Mouse (Mus musculus): ENCODE measurements around the gene Kdm5c.

DNA sequence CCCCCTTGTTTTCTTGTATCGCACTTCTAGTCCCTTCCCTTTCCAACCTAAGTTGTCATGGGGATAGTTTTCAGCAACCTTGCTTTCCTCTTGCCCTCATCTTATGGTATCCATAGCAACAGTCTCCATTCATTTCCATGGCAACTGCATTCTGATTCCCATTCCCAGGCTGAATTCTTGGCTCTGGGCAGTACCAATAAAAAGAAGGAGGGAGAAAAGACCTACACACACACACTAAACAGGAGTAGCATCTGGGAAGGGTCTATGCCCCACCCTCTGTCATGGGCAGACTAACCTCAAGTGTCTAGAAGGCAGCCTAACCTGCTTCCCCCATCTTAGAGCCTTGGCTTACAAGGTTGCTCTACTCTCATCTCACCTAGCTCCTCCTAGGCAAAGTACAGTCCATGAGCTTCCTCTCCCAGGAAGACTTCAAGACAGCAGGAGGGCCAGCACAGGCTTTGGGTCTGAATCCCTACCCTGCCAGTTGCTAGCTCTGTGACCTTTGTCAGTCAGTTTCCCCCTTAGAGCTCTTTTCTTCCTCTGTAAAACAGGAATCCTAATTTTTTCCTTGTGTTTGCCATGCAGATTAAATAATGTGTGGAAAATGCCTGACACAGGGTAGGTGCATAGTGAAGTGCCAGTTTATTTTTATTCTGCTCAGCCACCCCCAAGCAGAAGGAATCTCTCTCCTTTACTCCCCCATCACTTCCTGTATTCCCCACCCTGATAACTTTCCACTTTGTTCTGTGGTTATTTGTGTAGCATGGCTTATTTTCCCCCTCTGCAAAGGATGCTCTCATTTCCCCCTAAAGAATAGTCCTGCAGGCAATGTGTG, 34.8 kb upstream of the Kdm5c start:
- TF ChIP-seq CTCF (conservative IDR thresholded peaks at IDR 0.05; ENCODE audit: low read length) (no peak), POU5F1 (IDR thresholded peaks at IDR 0.05; ENCODE audit: borderline replicate concordance, low read length) (no peak)

All from E14TG2a.4 (cell line).